Mouse (Mus musculus): ENCODE data around the gene Utp11. TPM values are rescaled to one million over a fixed set of nuclear protein-coding genes. Genes with fewer than 3 reads are reported as not detected.
A peak's percentile ranks its signal among the peaks of the same experiment; 100 is the strongest.

The Utp11 gene
- polyA plus RNA-seq, 2 experiments, result 16.4 to 22.4 TPM

- no peak overlapping the region for H3K4me3 ChIP-seq (ENCODE audit: insufficient read depth in 1 of 2, low read depth in 2 of 2, low read length in 2 of 2)
- DNase-seq (ENCODE audit: low read depth in 3 of 3, low spot score in 3 of 3) (no peak), ATAC-seq (ENCODE audit: insufficient read depth) (no peak)
- H3K4me1 ChIP-seq (replicated peaks; ENCODE audit: control insufficient read depth in 2 of 2, insufficient read depth in 2 of 2, low read length in 1 of 2), result no peaks in the 10 kb centered on the region
- WGBS (ENCODE audit: insufficient replicate concordance), result 36% methylated on average over 14 of the region's 14 CpGs
- no peak overlapping the region for H3K4me2 ChIP-seq (ENCODE audit: low read depth)
- H3K27ac ChIP-seq, result no peak overlapping the region
- no peak overlapping the region for H3K9ac ChIP-seq (replicated peaks)
- no peaks in the 10 kb centered on the region for H3K36me3 ChIP-seq (replicated peaks; ENCODE audit: control insufficient read depth, insufficient read depth, low read depth)
- TF ChIP-seq CTCF (IDR thresholded peaks at IDR 0.05; ENCODE audit: low read depth) (no peak), EP300 (IDR thresholded peaks at IDR 0.05; ENCODE audit: low read depth) (no peak)
- H3K9me3 ChIP-seq (ENCODE audit: control insufficient read depth, low read length), result no peaks in the 10 kb centered on the region
- peaks cover 35% of the 10 kb centered on the region for H3K27me3 ChIP-seq (ENCODE audit: control insufficient read depth, insufficient read depth, low read length)
These were observed 25.8 kb downstream of the Utp11 start for GRCm38 (mm10) chr4:124667476-124668033.

- H3K27me3 ChIP-seq (ENCODE audit: control insufficient read depth, insufficient read depth, low read length), result peaks cover 56% of the 10 kb centered on the region
- TF ChIP-seq CTCF (IDR thresholded peaks at IDR 0.05; ENCODE audit: low read depth) (no peak), EP300 (IDR thresholded peaks at IDR 0.05; ENCODE audit: low read depth) (no peak)
- 60% methylated on average over 15 of the region's 15 CpGs for WGBS (ENCODE audit: insufficient replicate concordance)
- H3K27ac ChIP-seq, result no peak overlapping the region
- H3K4me1 ChIP-seq (replicated peaks; ENCODE audit: control insufficient read depth in 2 of 2, insufficient read depth in 2 of 2, low read length in 1 of 2), result no peaks in the 10 kb centered on the region
- DNase-seq (ENCODE audit: low read depth in 3 of 3, low spot score in 3 of 3), result no peak
- no peak overlapping the region for H3K4me3 ChIP-seq (ENCODE audit: insufficient read depth in 1 of 2, low read depth in 2 of 2, low read length in 2 of 2)
- H3K4me2 ChIP-seq (ENCODE audit: low read depth), result no peak overlapping the region
- H3K9me3 ChIP-seq (ENCODE audit: control insufficient read depth, low read length), result no peaks in the 10 kb centered on the region
- no peak for ATAC-seq (ENCODE audit: insufficient read depth)
- no peaks in the 10 kb centered on the region for H3K36me3 ChIP-seq (replicated peaks; ENCODE audit: control insufficient read depth, insufficient read depth, low read depth)
- H3K9ac ChIP-seq (replicated peaks), result no peak overlapping the region
These were observed 28.8 kb downstream of the Utp11 start for GRCm38 (mm10) chr4:124664604-124665003.

- H3K27ac ChIP-seq, result no peak overlapping the region
- peaks cover 60% of the 10 kb centered on the region for H3K27me3 ChIP-seq (ENCODE audit: control insufficient read depth, insufficient read depth, low read length)
- H3K4me2 ChIP-seq (ENCODE audit: low read depth), result no peak overlapping the region
- DNase-seq (ENCODE audit: low read depth in 3 of 3, low spot score in 3 of 3) (no peak), ATAC-seq (ENCODE audit: insufficient read depth) (no peak)
- no peaks in the 10 kb centered on the region for H3K4me1 ChIP-seq (replicated peaks; ENCODE audit: control insufficient read depth in 2 of 2, insufficient read depth in 2 of 2, low read length in 1 of 2)
- no peaks in the 10 kb centered on the region for H3K9me3 ChIP-seq (ENCODE audit: control insufficient read depth, low read length)
- 64% methylated on average over 9 of the region's 9 CpGs for WGBS (ENCODE audit: insufficient replicate concordance)
- H3K4me3 ChIP-seq (ENCODE audit: insufficient read depth in 1 of 2, low read depth in 2 of 2, low read length in 2 of 2), result no peak overlapping the region
- TF ChIP-seq EP300 (IDR thresholded peaks at IDR 0.05; ENCODE audit: low read depth) (no peak), CTCF (IDR thresholded peaks at IDR 0.05; ENCODE audit: low read depth) (no peak)
- H3K9ac ChIP-seq (replicated peaks), result no peak overlapping the region
- H3K36me3 ChIP-seq (replicated peaks; ENCODE audit: control insufficient read depth, insufficient read depth, low read depth), result no peaks in the 10 kb centered on the region
These were observed 29.2 kb downstream of the Utp11 start for GRCm38 (mm10) chr4:124664185-124664584.

GRCm38 (mm10) chr4:124663034-124663433, 30.4 kb downstream of the Utp11 start:
- H3K9ac ChIP-seq (replicated peaks), result no peak overlapping the region
- H3K4me1 ChIP-seq (replicated peaks; ENCODE audit: control insufficient read depth in 2 of 2, insufficient read depth in 2 of 2, low read length in 1 of 2), result no peaks in the 10 kb centered on the region
- H3K9me3 ChIP-seq (ENCODE audit: control insufficient read depth, low read length), result no peaks in the 10 kb centered on the region
- H3K27ac ChIP-seq, result no peak overlapping the region
- peaks cover 68% of the 10 kb centered on the region for H3K27me3 ChIP-seq (ENCODE audit: control insufficient read depth, insufficient read depth, low read length)
- TF ChIP-seq EP300 (IDR thresholded peaks at IDR 0.05; ENCODE audit: low read depth), result no peak
- TF ChIP-seq CTCF (IDR thresholded peaks at IDR 0.05; ENCODE audit: low read depth), result peak; percentile 60
- H3K4me3 ChIP-seq (ENCODE audit: insufficient read depth in 1 of 2, low read depth in 2 of 2, low read length in 2 of 2), result no peak overlapping the region
- no peaks in the 10 kb centered on the region for H3K36me3 ChIP-seq (replicated peaks; ENCODE audit: control insufficient read depth, insufficient read depth, low read depth)
- DNase-seq (ENCODE audit: low read depth in 3 of 3, low spot score in 3 of 3), result no peak
- ATAC-seq (ENCODE audit: insufficient read depth), result no peak
- WGBS (ENCODE audit: insufficient replicate concordance), result 29% methylated on average over 3 of the region's 3 CpGs
- H3K4me2 ChIP-seq (ENCODE audit: low read depth), result no peak overlapping the region

- Histone ChIP-seq H3K27me3 (ENCODE audit: control insufficient read depth, insufficient read depth, low read length) (peaks cover 89% of the 10 kb centered on the region), H3K36me3 (replicated peaks; ENCODE audit: control insufficient read depth, insufficient read depth, low read depth) (no peaks in the 10 kb centered on the region), H3K4me2 (ENCODE audit: low read depth) (no peak overlapping the region), H3K9me3 (ENCODE audit: control insufficient read depth, low read length) (no peaks in the 10 kb centered on the region), H3K9ac (replicated peaks) (no peak overlapping the region), H3K4me1 (replicated peaks; ENCODE audit: control insufficient read depth in 2 of 2, insufficient read depth in 2 of 2, low read length in 1 of 2) (no peaks in the 10 kb centered on the region), H3K27ac (no peak overlapping the region), H3K4me3 (ENCODE audit: insufficient read depth in 1 of 2, low read depth in 2 of 2, low read length in 2 of 2) (no peak overlapping the region)
- 24% methylated on average over 3 of the region's 3 CpGs for WGBS (ENCODE audit: insufficient replicate concordance)
- TF ChIP-seq EP300 (IDR thresholded peaks at IDR 0.05; ENCODE audit: low read depth) (no peak), CTCF (IDR thresholded peaks at IDR 0.05; ENCODE audit: low read depth) (no peak)
- no peak for ATAC-seq (ENCODE audit: insufficient read depth)
- DNase-seq (ENCODE audit: low read depth in 3 of 3, low spot score in 3 of 3), result no peak
These were observed 32.8 kb downstream of the Utp11 start for GRCm38 (mm10) chr4:124660603-124661002.
